Mouse (Mus musculus) spleen, adult 18-20 months (tissue): ENCODE measurements around the gene Rplp1.
A peak's percentile ranks its signal among the peaks of the same experiment; 100 is the strongest.

Experiments used
- DNase-seq, 2 experiments: peaks; one replicate each; pipeline ENCODE4 v3.0.0; 2022; ENCODE audit warnings: mixed read lengths in 2 of 2

Gene Rplp1

GRCm38 (mm10) chr9:61911300-61912128 is 2.8 kb downstream of the Rplp1 start:
- DNase-seq: no peak

GRCm38 (mm10) chr9:61910526-61911256 is 3.7 kb downstream of the Rplp1 start:
- DNase-seq: no peak

- DNase-seq: no peak
Observed at GRCm38 (mm10) chr9:61909633-61910032, 4.7 kb downstream of the Rplp1 start.

- no peak for DNase-seq
Observed at GRCm38 (mm10) chr9:61908832-61909407, 5.4 kb downstream of the Rplp1 start.

GRCm38 (mm10) chr9:61908341-61908740 is 6.0 kb downstream of the Rplp1 start:
- no peak for DNase-seq

GRCm38 (mm10) chr9:61907621-61908295 is 6.6 kb downstream of the Rplp1 start:
- no peak for DNase-seq

GRCm38 (mm10) chr9:61906912-61907311 is 7.4 kb downstream of the Rplp1 start:
- DNase-seq: peak; percentile 21 to 63

GRCm38 (mm10) chr9:61905576-61905975 is 8.8 kb downstream of the Rplp1 start:
- no peak for DNase-seq

- DNase-seq: no peak
Observed at GRCm38 (mm10) chr9:61904201-61904600, 10.1 kb downstream of the Rplp1 start.

- DNase-seq: no peak
Observed at GRCm38 (mm10) chr9:61902445-61902844, 11.9 kb downstream of the Rplp1 start.

- DNase-seq: no peak
Observed at GRCm38 (mm10) chr9:61901574-61901973, 12.8 kb downstream of the Rplp1 start.

GRCm38 (mm10) chr9:61899804-61900203 is 14.5 kb downstream of the Rplp1 start:
- peak; percentile 53 to 81 for DNase-seq

GRCm38 (mm10) chr9:61898401-61898800 is 15.9 kb downstream of the Rplp1 start:
- DNase-seq: peak; percentile 31 to 78

GRCm38 (mm10) chr9:61895014-61895413 is 19.3 kb downstream of the Rplp1 start:
- DNase-seq: no peak

- no peak for DNase-seq
Observed at GRCm38 (mm10) chr9:61889855-61890254, 24.5 kb downstream of the Rplp1 start.

GRCm38 (mm10) chr9:61887661-61888379 is 26.5 kb downstream of the Rplp1 start:
- no peak for DNase-seq

GRCm38 (mm10) chr9:61885964-61886363 is 28.4 kb downstream of the Rplp1 start:
- no peak for DNase-seq

- DNase-seq: no peak
Observed at GRCm38 (mm10) chr9:61884936-61885335, 29.4 kb downstream of the Rplp1 start.

- DNase-seq: no peak
Observed at GRCm38 (mm10) chr9:61884375-61884774, 30.0 kb downstream of the Rplp1 start.

GRCm38 (mm10) chr9:61882179-61882578 is 32.2 kb downstream of the Rplp1 start:
- DNase-seq: no peak

GRCm38 (mm10) chr9:61878889-61879288 is 35.5 kb downstream of the Rplp1 start:
- DNase-seq: peak; percentile 24 to 57

GRCm38 (mm10) chr9:61877373-61878112 is 36.8 kb downstream of the Rplp1 start:
- DNase-seq: no peak
